Comparison of ENCODE assay signal across 19 mouse cellular contexts in genomic region chr11:109706586-109706985, GRCm38 (mm10). TPM values are rescaled to one million over a fixed set of nuclear protein-coding genes. Genes with fewer than 3 reads are reported as not detected.
A peak's percentile ranks its signal among the peaks of the same experiment; 100 is the strongest.
DNase-seq lines count a peak whose midpoint lies in the region; ATAC-seq and TF ChIP-seq lines count a peak whose summit lies in the region.
"Had no signal": no experiment of that assay in that cellular context is flagged by ENCODE, and none has a peak within 500 bp of the region (broad histone marks: within the 10 kb centered on the region; RNA-seq: fewer than 3 reads in every experiment).

No protein-coding gene starts in this region.

- ATAC-seq in heart, embryonic 12.5 days (ENCODE audit: insufficient number of reproducible peaks, low FRiP score), result no peak
- ATAC-seq in intestine, postnatal 0 days, result no peak
- ATAC-seq in liver, postnatal 0 days, result no peak
- ATAC-seq: forebrain, embryonic 14.5 days; hindbrain, postnatal 0 days; midbrain, embryonic 13.5 days had no signal

- H3K79me2 ChIP-seq in liver, adult 2 months (ENCODE audit: control insufficient read depth, insufficient read depth, low read length), result peaks cover 17% of the 10 kb centered on the region; the same call in 1 of the 2 replicates

- H3K9ac ChIP-seq in heart, embryonic 12.5 days, result no peak overlapping the region
- no peak overlapping the region for H3K9ac ChIP-seq in liver, adult 2 months (ENCODE audit: low read depth, low read length)
- H3K9ac ChIP-seq in intestine, postnatal 0 days (ENCODE audit: low read depth, low read length), result no peak overlapping the region
- H3K9ac ChIP-seq in liver, postnatal 0 days (replicated peaks), result no peak overlapping the region
- H3K9ac ChIP-seq: embryonic facial prominence, embryonic 15.5 days; hindbrain, embryonic 12.5 days; limb, embryonic 13.5 days; midbrain, embryonic 13.5 days had no signal

- TF ChIP-seq CTCF in liver, adult 2 months (IDR thresholded peaks at IDR 0.05; ENCODE audit: low read depth, low read length), result no peak
- TF ChIP-seq CTCF in intestine, postnatal 0 days (IDR thresholded peaks at IDR 0.05; ENCODE audit: low read depth), result no peak
- TF ChIP-seq CTCF in liver, postnatal 0 days (IDR thresholded peaks at IDR 0.05; ENCODE audit: low read depth), result no peak

- no peak overlapping the region for H3K4me3 ChIP-seq in heart, embryonic 12.5 days
- no peak overlapping the region for H3K4me3 ChIP-seq in liver, adult 2 months (ENCODE audit: insufficient read depth, low read depth, low read length)
- no peak overlapping the region for H3K4me3 ChIP-seq in intestine, postnatal 0 days (ENCODE audit: low read depth, low read length)
- H3K4me3 ChIP-seq in liver, postnatal 0 days (ENCODE audit: low read depth, low read length), result no peak overlapping the region
- H3K4me3 ChIP-seq: embryonic facial prominence, embryonic 10.5 days; embryonic facial prominence, embryonic 15.5 days; hindbrain, embryonic 12.5 days; limb, embryonic 13.5 days; megakaryocyte, embryonic 14.5 days; midbrain, embryonic 13.5 days had no signal

- no peak for DNase-seq in heart, adult 8-10 months (ENCODE audit: low spot score)
- DNase-seq in liver, adult 2 months (ENCODE audit: extremely low read depth, low read depth, low spot score), result peak; percentile 85
- DNase-seq in liver (no peak), adipocyte (ENCODE audit: low spot score) (no peak)
- DNase-seq in liver, postnatal 0 days, result no peak
- DNase-seq: B cell, adult 2 months; cerebellum, adult 18-20 months; cerebellum, postnatal 10 days; thymus, postnatal 4 days had no signal

- no peaks in the 10 kb centered on the region for H3K36me3 ChIP-seq in heart, embryonic 12.5 days
- no peaks in the 10 kb centered on the region for H3K36me3 ChIP-seq in liver, adult 2 months (ENCODE audit: control insufficient read depth, insufficient read depth, low read length)
- H3K36me3 ChIP-seq in intestine, postnatal 0 days (ENCODE audit: control insufficient read depth, insufficient read depth), result no peaks in the 10 kb centered on the region
- no peaks in the 10 kb centered on the region for H3K36me3 ChIP-seq in liver, postnatal 0 days (replicated peaks; ENCODE audit: insufficient read depth, low read length)
- H3K36me3 ChIP-seq: embryonic facial prominence, embryonic 10.5 days; embryonic facial prominence, embryonic 15.5 days; hindbrain, embryonic 12.5 days; limb, embryonic 13.5 days; midbrain, embryonic 13.5 days had no signal

- H3K27ac ChIP-seq in heart, embryonic 12.5 days (ENCODE audit: poor library complexity, severe bottlenecking), result no peak overlapping the region
- H3K27ac ChIP-seq in liver, adult 2 months (replicated peaks; ENCODE audit: insufficient read depth, low read depth, low read length), result peak overlapping the region; percentile 60
- no peak overlapping the region for H3K27ac ChIP-seq in intestine, postnatal 0 days (ENCODE audit: low read depth, low read length)
- H3K27ac ChIP-seq in liver, postnatal 0 days (ENCODE audit: low read depth), result peak overlapping the region; percentile 62; the same call in 1 of the 2 replicates
- H3K27ac ChIP-seq: embryonic facial prominence, embryonic 10.5 days; embryonic facial prominence, embryonic 15.5 days; hindbrain, embryonic 12.5 days; hindbrain, postnatal 0 days; limb, embryonic 13.5 days; midbrain, embryonic 13.5 days had no signal

- H3K4me2 ChIP-seq in heart, embryonic 12.5 days, result peak overlapping the region; percentile 57; the same call in 1 of the 2 replicates
- 0 out of 2 replicates have a peak overlapping the region, but pooled peaks have one; percentile 54 for H3K4me2 ChIP-seq in intestine, postnatal 0 days (replicated peaks; ENCODE audit: low read depth)
- H3K4me2 ChIP-seq in liver, postnatal 0 days (ENCODE audit: low read depth, low read length), result 0 out of 2 replicates have a peak overlapping the region, but pooled peaks have one; percentile 26
- H3K4me2 ChIP-seq: embryonic facial prominence, embryonic 15.5 days; hindbrain, embryonic 12.5 days; limb, embryonic 13.5 days; midbrain, embryonic 13.5 days had no signal

- no peaks in the 10 kb centered on the region for H3K9me3 ChIP-seq in heart, embryonic 12.5 days (replicated peaks)
- H3K9me3 ChIP-seq in intestine, postnatal 0 days (ENCODE audit: control insufficient read depth), result no peaks in the 10 kb centered on the region
- H3K9me3 ChIP-seq in liver, postnatal 0 days (ENCODE audit: low read length), result no peaks in the 10 kb centered on the region
- H3K9me3 ChIP-seq: embryonic facial prominence, embryonic 10.5 days; embryonic facial prominence, embryonic 15.5 days; hindbrain, embryonic 12.5 days; limb, embryonic 13.5 days; megakaryocyte, embryonic 14.5 days; midbrain, embryonic 13.5 days had no signal

- no peaks in the 10 kb centered on the region for H3K27me3 ChIP-seq in heart, embryonic 12.5 days (replicated peaks)
- no peaks in the 10 kb centered on the region for H3K27me3 ChIP-seq in liver, adult 2 months (ENCODE audit: control insufficient read depth, insufficient read depth, low read length)
- H3K27me3 ChIP-seq in intestine, postnatal 0 days (replicated peaks; ENCODE audit: control insufficient read depth, insufficient read depth, low read length), result no peaks in the 10 kb centered on the region
- no peaks in the 10 kb centered on the region for H3K27me3 ChIP-seq in liver, postnatal 0 days (ENCODE audit: insufficient read depth, low read length)
- H3K27me3 ChIP-seq: embryonic facial prominence, embryonic 15.5 days; hindbrain, embryonic 12.5 days; limb, embryonic 13.5 days; midbrain, embryonic 13.5 days had no signal

- TF ChIP-seq POLR2A in liver, adult 2 months (IDR thresholded peaks at IDR 0.05; ENCODE audit: extremely low read depth, insufficient read depth, low read length), result no peak

- no peak for TF ChIP-seq EP300 in liver, postnatal 0 days (IDR thresholded peaks at IDR 0.05; ENCODE audit: low read depth)

- peaks cover 26% of the 10 kb centered on the region for H3K4me1 ChIP-seq in heart, embryonic 12.5 days (replicated peaks)
- peaks cover 43% of the 10 kb centered on the region for H3K4me1 ChIP-seq in liver, adult 2 months (ENCODE audit: control insufficient read depth, insufficient read depth, low read length)
- peaks cover 19% of the 10 kb centered on the region for H3K4me1 ChIP-seq in intestine, postnatal 0 days (replicated peaks; ENCODE audit: control insufficient read depth, insufficient read depth, low read length)
- H3K4me1 ChIP-seq in liver, postnatal 0 days (ENCODE audit: insufficient read depth), result peaks cover 27% of the 10 kb centered on the region
- H3K4me1 ChIP-seq: midbrain, embryonic 13.5 days had no signal

- WGBS in heart, embryonic 12.5 days, result 77% methylated on average over 4 of the region's 4 CpGs
- 19% methylated on average over 4 of the region's 4 CpGs for WGBS in liver, adult 2 months
- 51% methylated on average over 4 of the region's 4 CpGs for WGBS in intestine, postnatal 0 days
- WGBS in liver, postnatal 0 days (ENCODE audit: insufficient replicate concordance), result 45% methylated on average over 4 of the region's 4 CpGs

RNA-seq across cellular contexts. Expression of gene Fam20a, which starts 15.5 kb away (rescaled TPM):
- polyA plus RNA-seq in heart, embryonic 12.5 days (2016; fragmentation: Nextera tagmentation; extraction: Ambion mirVana), result 1.2 and 1.4 TPM in 2 replicates
- total RNA-seq in heart, adult 8-10 months (2022), result 1 to 10 TPM; 5.4 to 7.7 (median 5.9) TPM
- 6.9 and 13.2 TPM in 2 replicates for total RNA-seq in liver, adult 2 months (2014; rRNA removed)
- polyA plus RNA-seq in liver, adult 2 months (2012; rRNA removed), result 30.6 and 34.8 TPM in 2 replicates
- 2.5 TPM in 2 replicates for polyA plus RNA-seq in intestine, postnatal 0 days (2015; fragmentation: Nextera tagmentation; extraction: Ambion mirVana)
- polyA plus RNA-seq in liver, postnatal 0 days (2015; fragmentation: Nextera tagmentation; extraction: Ambion mirVana), result 28.0 and 29.0 TPM in 2 replicates

RNA-seq across cellular contexts. Expression of gene Prkar1a, which starts 57.4 kb away (rescaled TPM):
- polyA plus RNA-seq in heart, embryonic 12.5 days (2016; fragmentation: Nextera tagmentation; extraction: Ambion mirVana), result 507 and 511 TPM in 2 replicates
- 100 to 1,000 TPM; 347 to 373 (median 363) TPM for total RNA-seq in heart, adult 8-10 months (2022)
- total RNA-seq in liver, adult 2 months (2014; rRNA removed), result 47.2 and 56.4 TPM in 2 replicates
- polyA plus RNA-seq in liver, adult 2 months (2012; rRNA removed), result 51.1 and 59.9 TPM in 2 replicates
- polyA plus RNA-seq in intestine, postnatal 0 days (2015; fragmentation: Nextera tagmentation; extraction: Ambion mirVana), result 180 and 188 TPM in 2 replicates
- 118 and 124 TPM in 2 replicates for polyA plus RNA-seq in liver, postnatal 0 days (2015; fragmentation: Nextera tagmentation; extraction: Ambion mirVana)

Comparison
In these comparisons a context has a peak if more than half of its experiments do, and no peak if none do; other contexts are left out.
1. H3K27ac ChIP-seq: peak in liver, adult 2 months (single experiment) and liver, postnatal 0 days (single experiment); none in heart, embryonic 12.5 days (single experiment) and intestine, postnatal 0 days (single experiment).
2. Peak in every context shown above with its lines, with median percentiles within 50 percentile points of each other: H3K4me2 ChIP-seq.